Mouse (Mus musculus) embryonic facial prominence, embryonic 11.5 days (tissue): ENCODE results near the gene Ddc. TPM values are rescaled to one million over a fixed set of nuclear protein-coding genes. Genes with fewer than 3 reads are reported as not detected.

Experiments used
- ATAC-seq: fragments of 200-750 bp; cut with Nextera tagmentation; replicated peaks from 2 replicates; pipeline ENCODE4 v1.8.0; 2017; ENCODE audit warnings: low read depth; ENCODE audit not compliant: insufficient number of reproducible peaks, low FRiP score, low TSS enrichment
- DNase-seq: peaks from one replicate; pipeline ENCODE4 v3.0.0-alpha.2; 2015; ENCODE audit warnings: low spot score
- H3K27ac ChIP-seq: fragments of 300-500 bp; sonication (generic); replicated peaks from 2 replicates; pipeline ENCODE4 v1.5.1; 2014; ENCODE audit warnings: mild to moderate bottlenecking, low read depth, low read length, control low read depth
- H3K27me3 ChIP-seq: fragments of 300-500 bp; sonication (generic); 2 replicates; pipeline ENCODE4 v1.6.1; 2014; ENCODE audit warnings: mild to moderate bottlenecking, low read length, moderate library complexity, mixed read lengths; ENCODE audit not compliant: control insufficient read depth, insufficient read depth
- H3K36me3 ChIP-seq: fragments of 300-500 bp; sonication (generic); replicated peaks from 2 replicates; pipeline ENCODE4 v1.6.1; 2014; ENCODE audit warnings: low read depth, mild to moderate bottlenecking, low read length, moderate library complexity, mixed read lengths; ENCODE audit not compliant: control insufficient read depth, insufficient read depth
- H3K4me1 ChIP-seq: fragments of 300-500 bp; sonication (generic); 2 replicates; pipeline ENCODE4 v1.6.1; 2014; ENCODE audit warnings: low read length, mixed read lengths; ENCODE audit not compliant: control insufficient read depth, insufficient read depth
- H3K4me2 ChIP-seq: fragments of 300-500 bp; sonication (generic); 2 replicates; pipeline ENCODE4 v1.6.1; 2014; ENCODE audit warnings: low read depth, mild to moderate bottlenecking, control low read depth, low read length, moderate library complexity
- H3K4me3 ChIP-seq: fragments of 300-500 bp; sonication (generic); 2 replicates; pipeline ENCODE4 v1.5.1; 2014; ENCODE audit warnings: low read depth, low read length, control low read depth
- H3K9ac ChIP-seq: fragments of 300-500 bp; sonication (generic); replicated peaks from 2 replicates; pipeline ENCODE4 v1.6.1; 2014; ENCODE audit warnings: mild to moderate bottlenecking, control low read depth, low read length
- H3K9me3 ChIP-seq: fragments of 300-500 bp; sonication (generic); replicated peaks from 2 replicates; pipeline ENCODE4 v1.6.1; 2016; ENCODE audit warnings: mild to moderate bottlenecking, low read length, inconsistent platforms, mixed read lengths; ENCODE audit not compliant: control insufficient read depth
- WGBS: fragments of 180-500 bp; shearing (Covaris S2); extraction: QIAGEN DNeasy Blood & Tissue Kit; methylation state at CpG from one replicate; pipeline ENCODE4 v1.1.7; 2014; 5-methylcytosine and 5-hydroxymethylcytosine counted together
- polyA plus RNA-seq: library from polyadenylated mRNA; unstranded; fragments of >200 nt; fragmentation: Nextera tagmentation; extraction: Ambion mirVana; gene quantifications from 2 replicates; pipeline ENCODE4 v1.2.1, GENCODE M21; 2014

Gene Ddc
- polyA plus RNA-seq = 9.6 and 10.4 TPM in 2 replicates

GRCm38 (mm10) chr11:11897645-11898357 is at the start of gene Ddc:
TSS of gene Ddc (minus strand) at chr11:11898144.
- no peak for DNase-seq
- H3K36me3 ChIP-seq = no peaks in the 10 kb centered on the region
- H3K9ac ChIP-seq = no peak within 1 kb of the TSS
- WGBS = 91% methylated on average over 12 of the region's 12 CpGs
- no peak for ATAC-seq
- no peak within 1 kb of the TSS for H3K4me3 ChIP-seq
- H3K27me3 ChIP-seq = no peaks in the 10 kb centered on the region
- H3K4me2 ChIP-seq = no peak within 1 kb of the TSS
- H3K9me3 ChIP-seq = no peaks in the 10 kb centered on the region
- H3K4me1 ChIP-seq = no peaks in the 10 kb centered on the region
- H3K27ac ChIP-seq = no peak within 1 kb of the TSS

GRCm38 (mm10) chr11:11945766-11946165 is 47.8 kb upstream of the Ddc start:
- DNase-seq (no peak), ATAC-seq (no peak)
- 93% methylated on average over 4 of the region's 4 CpGs for WGBS
- no peaks in the 10 kb centered on the region for H3K9me3 ChIP-seq
- peaks cover 10% of the 10 kb centered on the region for H3K4me1 ChIP-seq
- H3K4me2 ChIP-seq = no peak overlapping the region
- no peaks in the 10 kb centered on the region; the same call in 1 of the 2 replicates for H3K36me3 ChIP-seq
- H3K4me3 ChIP-seq = no peak overlapping the region
- H3K9ac ChIP-seq = no peak overlapping the region
- H3K27me3 ChIP-seq = no peaks in the 10 kb centered on the region
- H3K27ac ChIP-seq = no peak overlapping the region

DNA sequence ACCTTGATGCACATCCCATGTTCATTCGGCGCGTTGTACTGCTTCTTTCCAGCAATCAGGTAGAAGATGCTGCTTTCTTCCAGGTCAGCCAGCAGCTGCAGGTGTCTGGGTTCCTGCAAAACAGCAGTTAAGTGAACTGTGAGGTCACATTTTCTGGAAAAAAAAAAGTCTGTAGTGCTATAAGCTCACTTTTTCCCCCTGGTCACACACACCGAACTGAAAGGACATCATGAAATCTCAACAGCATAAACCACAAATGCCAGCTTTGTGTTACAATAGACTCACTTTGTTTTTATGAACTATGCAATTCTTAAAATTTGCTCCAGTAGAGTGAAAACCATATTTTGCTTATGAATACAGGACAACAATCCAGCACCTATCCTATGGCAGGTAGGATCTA is 46.9 kb upstream of the Ddc start:
- ATAC-seq = no peak

DNA sequence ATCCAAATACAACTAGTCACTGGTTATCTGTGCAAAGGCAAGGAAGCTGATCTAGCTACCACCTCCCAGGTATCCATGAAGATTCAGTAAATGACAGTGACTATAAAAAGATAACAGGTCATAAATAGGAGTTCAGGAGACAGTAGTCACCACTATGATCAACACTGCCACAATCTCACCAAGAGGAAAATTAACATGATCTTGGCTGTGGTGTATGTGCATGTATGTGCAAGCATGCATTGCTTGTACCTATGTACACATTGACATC is 46.1 kb upstream of the Ddc start:
- Histone ChIP-seq H3K4me3 (no peak overlapping the region), H3K27ac (no peak overlapping the region), H3K4me2 (no peak overlapping the region), H3K9me3 (no peaks in the 10 kb centered on the region), H3K36me3 (no peaks in the 10 kb centered on the region; the same call in 1 of the 2 replicates), H3K4me1 (peaks cover 10% of the 10 kb centered on the region), H3K9ac (no peak overlapping the region), H3K27me3 (no peaks in the 10 kb centered on the region)
- no peak for ATAC-seq
- DNase-seq = no peak

More for the DNA sequence above, 46.9 kb upstream of the Ddc start:
- no peak for DNase-seq
- Histone ChIP-seq H3K36me3 (no peaks in the 10 kb centered on the region; the same call in 1 of the 2 replicates), H3K27ac (no peak overlapping the region), H3K4me1 (peaks cover 10% of the 10 kb centered on the region), H3K9ac (no peak overlapping the region), H3K4me2 (no peak overlapping the region), H3K9me3 (no peaks in the 10 kb centered on the region), H3K4me3 (no peak overlapping the region), H3K27me3 (no peaks in the 10 kb centered on the region)
- 94% methylated on average over 4 of the region's 4 CpGs for WGBS

DNA sequence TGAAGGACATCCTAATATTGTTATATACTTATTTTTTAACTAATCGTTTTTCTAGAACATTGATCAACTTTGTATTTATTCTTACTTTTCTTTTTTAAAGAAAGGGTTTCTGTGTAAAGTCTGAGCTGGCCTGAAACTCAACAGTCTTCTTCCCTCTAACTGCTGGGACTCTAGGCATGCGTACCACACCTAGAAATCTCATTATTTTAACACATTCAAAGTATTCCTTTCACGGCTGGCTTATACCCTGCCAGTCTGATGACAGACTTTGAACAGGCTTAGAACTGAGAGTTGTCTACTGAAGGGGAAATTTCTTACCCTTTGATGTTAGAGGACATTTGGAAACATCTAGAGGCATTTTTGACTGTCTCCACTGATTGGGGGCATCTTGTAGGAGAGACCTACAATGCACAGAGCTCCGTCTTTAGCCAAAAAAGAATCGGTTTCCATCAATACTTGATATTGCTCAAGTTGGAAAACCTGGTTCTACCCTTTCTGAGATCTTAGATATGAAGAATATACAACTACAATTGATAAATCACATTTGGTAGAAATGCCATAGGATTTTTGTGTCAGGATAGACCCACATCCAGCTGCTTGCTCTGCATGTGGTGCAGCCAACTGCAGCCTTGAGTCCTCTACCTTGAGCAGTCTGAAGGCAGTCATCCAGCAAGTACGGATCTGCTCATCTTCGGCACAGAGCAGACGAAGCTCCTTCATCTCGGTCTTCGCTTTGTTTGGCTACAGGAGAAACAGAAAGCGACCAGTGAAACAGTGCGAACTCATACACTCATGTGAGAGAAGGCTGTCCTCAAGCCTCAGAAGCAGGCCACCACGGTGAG is 45.5 kb upstream of the Ddc start:
- Histone ChIP-seq H3K36me3 (no peaks in the 10 kb centered on the region; the same call in 1 of the 2 replicates), H3K4me2 (no peak overlapping the region), H3K9ac (no peak overlapping the region), H3K27me3 (no peaks in the 10 kb centered on the region), H3K27ac (no peak overlapping the region), H3K9me3 (no peaks in the 10 kb centered on the region), H3K4me3 (no peak overlapping the region), H3K4me1 (peaks cover 7% of the 10 kb centered on the region)
- 87% methylated on average over 13 of the region's 13 CpGs for whole genome bisulfite sequencing
- DNase-seq (no peak), ATAC-seq (no peak)

GRCm38 (mm10) chr11:11942320-11943217 is 44.6 kb upstream of the Ddc start:
- ATAC-seq = 0 out of 2 replicates have a peak, but pooled peaks have one; percentile 20
- DNase-seq = peak; percentile 53
- no peak overlapping the region for H3K9ac ChIP-seq
- H3K4me1 ChIP-seq = peaks cover 4% of the 10 kb centered on the region; the same call in 1 of the 2 replicates
- no peaks in the 10 kb centered on the region; the same call in 1 of the 2 replicates for H3K36me3 ChIP-seq
- 0 out of 2 replicates have a peak overlapping the region, but pooled peaks have one; percentile 43 for H3K27ac ChIP-seq
- no peaks in the 10 kb centered on the region for H3K9me3 ChIP-seq
- no peak overlapping the region for H3K4me3 ChIP-seq
- no peaks in the 10 kb centered on the region for H3K27me3 ChIP-seq
- WGBS = 50% methylated on average over 6 of the region's 6 CpGs
- H3K4me2 ChIP-seq = no peak overlapping the region

DNA sequence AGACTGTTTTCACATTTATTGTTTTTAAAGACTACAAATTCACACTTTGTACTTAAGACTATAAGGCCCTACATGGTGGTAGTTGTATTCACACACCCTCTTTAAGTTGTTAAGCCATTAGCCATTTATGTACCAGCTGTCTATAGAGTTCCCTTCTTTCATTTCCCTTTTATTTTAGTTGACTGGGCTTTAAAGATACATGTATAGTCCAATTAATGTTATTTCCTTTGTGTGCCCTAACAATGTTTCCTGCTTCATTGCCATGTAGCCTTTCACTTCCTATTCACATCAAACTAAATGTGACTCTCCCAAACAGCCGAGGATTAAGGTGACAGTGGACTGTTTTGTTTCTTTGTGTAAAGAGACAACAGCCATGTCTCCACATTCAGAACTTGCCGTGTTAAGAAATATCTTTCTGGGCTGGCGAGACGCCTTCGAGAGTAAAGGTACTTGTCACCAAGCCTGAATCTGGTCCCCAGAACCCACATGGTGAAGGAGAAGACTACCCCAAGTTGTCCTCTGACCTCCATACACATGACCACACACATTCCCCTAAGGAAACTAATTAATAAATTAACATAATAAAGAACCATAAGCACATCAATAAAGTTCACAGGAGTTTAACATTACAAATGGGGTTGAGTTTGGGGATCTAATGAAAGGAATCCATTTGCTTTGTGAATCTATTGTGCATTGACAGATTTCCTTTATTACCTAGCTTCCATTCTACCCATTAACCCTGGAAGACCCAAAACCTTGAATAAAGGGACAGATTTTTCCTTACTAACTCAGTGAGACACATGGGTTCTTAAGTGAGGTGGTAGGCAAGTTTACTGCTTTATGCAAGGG is 43.1 kb upstream of the Ddc start:
- no peak overlapping the region for H3K4me3 ChIP-seq
- no peaks in the 10 kb centered on the region for H3K27me3 ChIP-seq
- 76% methylated on average over 5 of the region's 5 CpGs for WGBS

More for the DNA sequence above, 43.1 kb upstream of the Ddc start:
- DNase-seq = no peak
- H3K36me3 ChIP-seq = peaks cover 6% of the 10 kb centered on the region
- H3K9ac ChIP-seq = no peak overlapping the region
- H3K9me3 ChIP-seq = no peaks in the 10 kb centered on the region
- ATAC-seq = no peak
- no peak overlapping the region for H3K27ac ChIP-seq
- H3K4me2 ChIP-seq = no peak overlapping the region
- peaks cover 4% of the 10 kb centered on the region; the same call in 1 of the 2 replicates for H3K4me1 ChIP-seq
